Mouse (Mus musculus) neutrophil, adult 83 days (primary cell): ENCODE data around the gene Sms. TPM values are rescaled to one million over a fixed set of nuclear protein-coding genes. Genes with fewer than 3 reads are reported as not detected.

Source experiments
- total RNA-seq, 2 experiments: library from RNA; stranded (reverse); gene quantifications; one replicate each; pipeline ENCODE4 v1.2.4; 2023

Sms gene
- 10 to 100 TPM; 11.6 to 14.8 TPM for total RNA-seq

GRCm38 (mm10) chrX:157491944-157492726 is at the start of gene Sms:
Gene Sms, minus strand, starts transcription at chrX:157492287.

GRCm38 (mm10) chrX:157415212-157415611 is 76.9 kb downstream of the Sms start, which contains the start of gene Phex:
Gene Phex, minus strand, starts transcription at chrX:157415312.

Other genes with a start within 250 kb of the Sms start
- gene Phex, start 77.0 kb downstream of the Sms start, total RNA-seq, result 1 to 10 TPM in 1 of 2 experiments, under 1 TPM in 1; 0.64 to 1.4 TPM
- gene Yy2, start 76.7 kb upstream of the Sms start, total RNA-seq, result under 1 TPM in 1 of 2 experiments, not detected in 1; 0.46 TPM
- 10 to 100 TPM in 1 of 2 experiments, 1 to 10 TPM in 1; 9.6 to 11.0 TPM for gene Mbtps2, start 106.4 kb upstream of the Sms start, total RNA-seq
- gene Smpx, start 206.6 kb upstream of the Sms start, total RNA-seq, result not detected